Mouse (Mus musculus) cerebellum, adult 11 months (tissue): ENCODE measurements at regions not wholly inside any gene's neighbourhood (a gene's known extent, or its start where the extent isn't known, plus 50 kb on each side); places are given as distances from the start of the nearest gene placed in this dataset.

Source experiments
- DNase-seq: peaks from one replicate; pipeline ENCODE4 v3.0.0; 2022

DNA sequence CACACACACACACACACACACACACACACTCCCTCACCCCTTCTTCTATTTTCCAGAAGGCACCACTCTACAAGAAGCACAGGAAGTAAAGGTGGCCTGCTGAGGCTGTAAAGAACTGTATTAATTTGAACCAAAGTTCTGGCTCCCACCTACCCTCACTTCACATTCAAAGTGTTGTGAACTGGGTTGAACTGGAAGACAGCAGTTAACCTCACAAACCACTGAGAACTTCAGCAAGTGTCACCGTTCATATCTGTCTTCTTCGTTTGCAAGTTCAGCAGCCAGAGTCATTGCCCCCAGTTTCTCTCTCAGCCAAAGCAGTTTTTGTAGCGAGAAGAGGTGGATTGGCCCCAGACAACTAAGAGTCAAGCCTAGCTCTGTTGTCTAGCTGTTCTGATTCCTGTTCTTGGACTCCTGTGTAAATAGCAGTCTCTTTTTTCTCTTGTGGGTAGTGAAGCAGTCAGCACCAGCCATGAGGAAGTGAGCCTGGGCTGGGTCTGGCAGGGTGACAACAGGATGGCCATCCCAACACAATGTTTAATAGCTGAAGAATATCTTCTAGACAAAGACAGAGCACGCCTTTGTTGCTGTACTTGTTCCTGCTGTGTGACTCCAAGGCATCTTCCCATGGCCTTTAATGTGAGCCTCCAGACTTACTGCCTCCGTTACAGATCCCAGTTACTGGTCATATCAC is 452.0 kb upstream of the Meis1 start:
- no peak for DNase-seq

DNA sequence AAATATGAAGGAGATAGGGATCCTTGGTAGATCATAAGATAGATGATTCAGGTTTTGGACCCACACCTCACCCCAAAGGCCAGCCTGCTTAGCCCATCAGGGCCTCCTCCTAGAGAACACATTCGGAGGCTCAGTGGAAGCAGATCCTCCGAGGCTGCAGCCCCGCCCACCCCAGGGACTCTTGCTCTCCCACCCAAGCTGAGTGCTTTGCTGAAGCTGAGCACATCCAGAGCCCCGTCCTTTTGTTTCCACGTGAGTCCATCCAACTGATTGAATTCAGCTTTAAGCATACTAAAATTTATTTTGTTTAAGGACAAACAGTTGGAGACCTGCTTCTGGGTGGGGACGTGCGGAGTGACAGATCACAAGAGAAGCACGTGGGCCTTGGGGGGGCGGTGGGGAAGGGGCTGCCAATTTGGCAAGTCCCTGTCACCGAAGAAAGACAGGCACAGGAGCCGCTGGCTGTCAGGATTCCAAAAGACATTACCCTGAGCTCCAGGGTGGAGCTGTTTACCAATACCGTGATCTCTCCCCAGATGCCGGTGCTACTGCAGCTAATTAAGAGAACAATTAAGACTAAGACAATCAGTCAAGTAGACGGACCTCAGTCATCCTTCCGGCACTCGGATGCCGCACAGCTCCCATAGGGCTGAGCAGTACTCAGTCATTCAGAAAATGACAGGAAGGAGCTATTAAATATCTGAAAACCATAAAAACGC is 448.9 kb upstream of the Spred2 start:
- DNase-seq, result no peak

DNA sequence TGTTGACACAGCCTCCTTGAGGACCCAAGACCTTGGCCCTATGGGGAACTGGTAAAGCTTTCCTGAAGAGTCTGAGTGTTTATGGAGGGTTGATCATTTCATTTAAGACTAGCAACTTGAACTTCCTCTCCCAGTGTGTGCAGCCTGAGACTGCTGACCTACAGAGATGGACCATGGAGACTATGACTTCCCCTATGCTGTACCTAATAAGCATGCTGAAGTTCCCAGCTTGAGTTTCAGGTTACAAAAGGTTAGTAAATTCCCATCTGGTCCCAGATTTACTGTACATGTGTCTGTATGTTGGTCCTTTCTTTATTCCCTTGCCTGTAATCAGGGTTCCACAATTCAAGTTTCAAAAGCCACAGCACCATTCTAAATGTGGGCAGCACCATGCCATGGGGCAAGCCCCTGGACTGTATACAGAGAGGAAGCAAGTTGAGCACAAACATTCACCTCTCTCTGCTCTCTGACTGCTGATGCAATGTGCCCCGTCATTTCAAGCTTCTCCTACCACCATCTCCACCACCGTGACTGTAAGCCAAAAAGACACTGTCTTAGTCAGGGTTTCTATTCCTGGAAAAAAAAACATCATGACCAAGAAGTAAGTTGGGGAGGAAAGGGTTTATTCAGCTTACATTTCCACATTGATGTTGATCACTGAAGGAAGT is 431.0 kb upstream of the Spred2 start:
- no peak for DNase-seq

DNA sequence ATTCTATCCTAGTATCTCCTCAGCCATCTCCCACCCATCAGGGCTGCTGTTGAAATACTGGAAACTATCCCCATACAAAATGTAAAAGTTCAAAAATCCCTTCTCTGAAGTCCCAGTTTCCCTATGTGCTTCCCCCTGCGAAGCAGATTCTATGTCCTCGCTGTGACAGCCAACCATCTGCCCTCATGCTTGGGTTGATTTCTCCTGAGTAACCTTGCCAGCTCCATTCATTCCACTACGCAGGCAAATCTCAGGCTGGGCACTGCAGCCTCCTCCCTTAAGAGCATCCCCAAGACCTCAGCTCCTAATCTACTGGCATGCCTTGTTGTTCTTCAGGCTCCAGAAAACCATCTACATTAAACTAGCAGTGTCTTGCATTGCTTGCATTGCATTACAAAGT is 402.5 kb upstream of the Spred2 start:
- DNase-seq, result no peak

DNA sequence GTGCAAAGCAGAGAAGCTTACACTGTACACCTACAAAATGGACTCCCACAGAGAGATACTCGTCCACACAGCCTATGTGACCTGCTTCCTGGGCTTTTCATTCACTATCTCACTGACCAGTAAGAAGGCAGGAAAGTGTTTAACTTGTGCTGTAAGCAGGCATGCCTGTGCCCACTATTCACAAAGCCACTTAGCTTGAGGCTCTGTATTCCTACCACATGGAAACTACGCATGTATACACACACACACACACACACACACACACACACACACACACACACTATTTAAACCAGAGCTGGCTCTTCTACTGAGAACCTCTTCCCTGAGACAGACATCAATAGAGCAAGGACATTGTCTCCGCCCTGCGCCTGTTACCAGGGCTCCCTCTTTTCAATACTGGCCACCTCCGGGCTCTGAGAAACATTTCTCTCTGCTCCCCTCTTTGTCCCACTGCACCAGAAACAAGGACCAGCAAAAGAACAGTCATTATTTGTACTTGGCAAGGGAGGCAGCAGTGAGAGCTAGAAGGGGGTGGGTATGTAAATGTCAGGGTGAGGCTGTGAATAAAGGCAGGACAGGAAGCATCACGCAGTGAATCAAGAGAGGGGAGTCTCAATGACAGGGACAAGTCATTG is 400.2 kb upstream of the Spred2 start:
- no peak for DNase-seq

DNA sequence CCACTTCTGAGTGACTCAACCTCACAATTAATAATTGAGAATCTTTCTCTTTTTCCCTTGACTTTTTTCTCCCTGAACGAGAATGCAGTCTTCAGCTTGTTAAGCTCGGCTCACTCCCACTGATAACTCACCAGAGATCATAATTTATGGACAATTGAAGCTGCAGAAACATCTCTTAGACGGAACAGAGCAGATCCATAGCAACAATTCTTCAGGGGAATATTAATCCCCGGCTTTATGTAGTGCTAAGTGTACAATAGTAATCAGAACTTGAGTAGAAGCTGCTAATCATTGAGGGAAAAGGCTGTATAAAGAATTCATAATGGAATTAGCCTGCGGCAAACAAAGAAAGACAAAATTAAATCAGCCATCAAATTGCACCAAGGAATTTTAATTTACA is 395.0 kb upstream of the Spred2 start:
- no peak for DNase-seq

DNA sequence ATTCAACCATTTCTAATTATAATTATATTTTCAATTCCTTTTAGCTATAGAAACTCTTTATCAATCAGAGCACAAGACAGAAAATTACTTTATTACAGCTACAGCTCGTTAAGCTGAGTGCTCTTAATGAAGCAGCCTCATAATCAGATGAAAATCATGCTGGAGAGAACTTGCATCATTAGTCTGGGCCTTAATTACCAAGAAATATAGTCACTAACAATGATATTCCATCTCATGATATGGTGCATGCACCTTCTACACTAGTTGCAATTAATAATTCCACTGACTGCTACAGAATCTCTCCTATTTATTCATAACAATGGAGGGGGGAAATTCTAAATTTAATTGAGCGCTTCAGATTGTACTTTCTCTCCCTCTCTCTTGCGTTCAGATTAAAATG is 393.5 kb upstream of the Spred2 start:
- DNase-seq, result no peak

DNA sequence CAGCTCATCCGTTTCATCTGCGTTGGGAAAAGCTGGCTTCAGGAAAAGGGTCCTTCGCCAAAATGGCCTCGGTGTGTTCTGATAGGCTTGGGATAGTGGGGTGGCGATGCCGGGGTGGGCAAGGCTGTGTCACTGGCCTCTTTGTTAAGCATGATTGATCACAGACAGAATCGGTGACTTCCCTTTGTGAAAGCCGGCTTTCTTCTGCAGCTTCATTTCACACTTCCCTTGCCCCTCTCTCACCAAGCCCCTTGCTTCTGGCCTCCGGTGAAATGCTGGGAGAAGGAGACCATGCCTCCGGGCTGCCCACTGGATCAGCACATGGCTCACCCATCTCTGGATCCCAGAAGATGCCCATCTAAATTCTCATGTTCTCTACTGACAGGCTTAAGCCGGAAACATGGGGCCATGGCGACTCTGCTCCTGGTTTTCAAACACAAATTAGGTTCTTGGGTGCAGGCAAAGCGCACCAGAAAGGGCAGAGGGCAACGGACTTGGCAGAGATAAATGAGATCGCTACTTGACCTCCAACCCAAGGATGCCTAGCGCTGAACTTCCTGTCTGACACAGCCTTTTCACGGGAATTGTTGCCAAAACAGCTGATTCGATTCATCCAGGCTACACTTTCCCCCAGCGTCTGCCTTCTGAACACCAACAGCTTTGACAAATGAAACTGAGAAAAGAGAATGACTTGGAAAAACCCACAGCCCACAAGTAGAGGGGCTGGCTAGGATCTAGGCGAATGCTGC is 392.7 kb upstream of the Spred2 start:
- no peak for DNase-seq

DNA sequence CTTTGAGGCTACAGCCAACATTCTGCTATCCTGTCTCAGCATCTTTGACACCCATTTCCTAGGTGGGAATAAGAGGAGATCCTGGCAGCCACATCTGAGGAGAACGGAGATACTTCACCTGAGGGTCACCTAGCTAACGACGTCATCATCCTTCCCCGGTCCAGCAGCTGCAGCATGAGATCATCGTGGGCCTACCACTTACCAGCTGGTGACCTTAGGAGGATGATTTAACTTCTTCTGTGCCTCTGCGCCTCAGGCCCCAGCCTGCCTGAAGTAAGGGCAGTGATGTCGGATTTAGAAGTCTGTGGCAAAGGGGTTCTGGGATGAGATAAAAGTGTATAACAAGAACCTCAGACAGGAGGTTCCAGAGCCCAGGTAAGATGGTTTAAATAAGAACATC is 391.3 kb upstream of the Spred2 start:
- DNase-seq, result no peak

DNA sequence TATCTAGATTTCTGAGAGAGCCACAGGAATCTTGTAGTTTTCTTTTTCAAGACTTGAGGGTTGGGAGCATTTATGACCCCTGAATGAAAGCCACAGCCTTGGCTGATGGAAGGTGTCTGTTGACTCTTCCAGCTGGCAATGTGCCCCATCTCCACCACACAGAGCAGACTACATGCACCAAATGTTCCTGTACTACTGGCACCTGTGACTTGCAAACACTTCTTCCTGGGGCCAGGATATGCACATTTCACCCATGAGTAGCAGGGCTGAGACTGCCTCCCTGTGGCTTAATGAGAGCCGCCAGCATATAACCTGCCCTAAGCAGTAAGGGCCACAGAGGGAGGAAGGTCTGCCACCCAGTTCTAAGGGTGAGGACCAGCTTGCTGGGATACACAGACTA is 390.5 kb upstream of the Spred2 start:
- no peak for DNase-seq

DNA sequence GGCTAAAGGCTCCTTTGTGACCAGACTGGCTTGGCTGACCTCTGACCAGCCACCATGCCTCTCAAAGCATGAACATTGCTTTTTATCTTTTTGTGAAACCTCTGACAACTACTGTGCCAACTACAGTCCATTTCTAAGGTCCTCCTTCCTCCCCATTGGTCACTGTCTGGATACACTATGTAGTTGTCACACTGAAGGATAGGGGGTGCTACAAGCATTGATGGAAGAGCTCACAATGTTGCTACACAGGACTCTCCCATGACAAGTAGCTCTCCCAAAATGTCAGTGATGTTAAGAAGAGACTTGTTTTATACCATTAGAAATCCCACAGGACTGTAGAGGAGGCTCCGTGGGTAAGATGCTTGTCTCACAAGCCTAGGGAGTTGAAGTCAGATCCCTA is 389.0 kb upstream of the Spred2 start:
- DNase-seq, result no peak

DNA sequence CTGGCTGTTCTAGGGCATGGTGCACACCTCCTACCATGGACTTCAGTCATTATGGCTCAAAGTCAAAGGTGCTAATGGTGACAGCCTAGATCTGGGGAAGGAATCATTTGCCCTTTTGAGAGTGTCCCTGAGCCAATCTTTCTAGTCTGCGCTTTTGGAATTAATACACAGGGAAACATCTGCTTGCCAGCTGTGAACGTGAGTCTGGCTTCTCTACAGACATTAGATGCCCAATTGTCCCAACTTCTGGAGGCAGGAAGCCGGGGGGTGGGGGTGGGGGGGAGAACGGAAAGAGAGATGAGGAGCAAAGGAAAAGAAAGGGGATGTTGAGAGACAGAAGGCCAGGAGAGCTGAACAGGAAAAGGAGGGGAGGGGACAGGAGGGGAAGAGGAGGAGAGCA is 377.9 kb upstream of the Spred2 start:
- no peak for DNase-seq

DNA sequence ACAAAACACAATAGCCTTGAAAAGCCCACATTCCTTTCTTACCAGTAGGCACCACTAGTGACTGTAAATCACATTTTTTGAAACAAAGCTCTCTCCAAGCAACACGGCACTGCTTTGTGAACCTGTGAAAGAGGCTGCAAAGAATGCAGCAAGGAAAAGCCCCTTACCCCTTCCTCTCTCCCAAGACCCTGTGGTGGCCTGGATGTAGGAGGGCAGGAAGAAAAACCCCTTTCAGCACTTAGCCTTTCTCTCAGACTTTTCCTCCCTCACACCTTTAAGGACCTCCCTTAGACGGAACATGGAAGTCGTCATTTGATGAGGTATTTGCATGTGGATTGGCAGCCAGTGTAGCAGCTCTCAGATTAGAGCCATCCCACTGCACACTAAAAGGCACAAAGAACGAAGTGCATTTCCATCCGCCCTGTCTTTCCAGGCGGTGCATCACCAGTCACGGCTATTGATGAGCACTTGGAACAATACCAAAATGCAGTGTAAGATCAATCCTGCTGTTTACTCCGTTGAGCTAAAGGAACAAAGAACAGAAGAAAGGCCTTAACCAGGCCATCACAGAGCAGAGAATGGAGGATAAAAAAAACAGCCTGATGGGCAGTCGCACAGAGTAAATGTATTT is 369.7 kb upstream of the Spred2 start:
- DNase-seq, result no peak

DNA sequence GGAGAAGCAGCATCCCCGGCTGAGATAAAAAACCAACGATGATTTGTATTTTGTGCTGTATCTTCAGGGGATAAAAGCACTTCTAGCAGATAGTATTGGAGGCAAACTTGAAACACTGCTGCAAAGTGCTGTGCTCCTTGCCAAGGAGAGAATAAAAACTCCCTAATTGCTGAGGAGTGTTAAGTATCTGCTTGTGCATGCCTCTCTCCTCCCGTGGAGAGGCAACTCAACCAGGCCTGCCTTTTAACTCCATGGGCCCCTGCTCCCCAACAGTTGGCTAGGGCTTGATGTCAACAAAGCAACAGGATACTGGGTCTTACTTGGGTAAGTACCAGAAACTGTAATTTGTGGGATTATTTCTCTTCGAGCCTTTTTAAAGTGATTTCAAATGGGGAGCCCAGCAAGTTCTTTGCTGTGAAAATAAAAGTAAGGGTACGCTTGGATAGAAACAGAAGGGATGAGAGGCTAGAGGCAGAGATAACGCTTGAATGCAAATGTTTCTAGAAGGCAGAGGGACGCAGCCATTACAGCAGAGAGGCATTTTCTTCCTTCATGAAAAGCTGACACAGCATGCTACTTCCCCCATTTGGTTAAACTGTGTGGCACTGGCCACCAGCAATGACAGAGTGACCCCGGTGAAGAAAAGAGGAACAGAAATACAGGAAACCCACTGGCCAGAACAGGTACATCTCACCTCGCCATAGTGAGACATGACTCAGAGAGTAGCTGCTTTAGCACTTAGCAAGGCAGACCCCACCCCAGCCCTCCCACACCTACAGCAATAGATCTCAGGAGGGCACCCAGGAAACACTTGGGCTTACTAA is 369.0 kb upstream of the Spred2 start:
- no peak for DNase-seq

DNA sequence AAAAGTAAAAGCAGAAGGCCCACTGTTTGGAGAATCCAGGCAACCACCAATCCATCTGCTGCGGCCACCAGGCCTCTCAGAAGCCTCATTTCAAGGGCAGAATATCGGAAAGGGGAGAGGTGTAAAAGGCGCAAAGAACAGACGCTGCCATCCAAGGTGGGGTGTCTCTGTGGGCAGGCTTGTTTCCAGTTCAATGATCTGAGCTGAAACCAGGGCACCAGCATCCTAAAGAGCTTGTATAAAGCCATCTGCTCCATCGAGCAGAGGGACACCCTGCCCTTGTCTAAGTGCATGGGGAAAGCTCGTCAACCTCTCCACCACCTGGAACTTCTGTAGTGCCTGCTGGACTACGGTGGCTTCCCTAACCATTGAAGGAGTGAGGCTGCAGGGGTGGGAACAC is 363.7 kb upstream of the Spred2 start:
- no peak for DNase-seq

DNA sequence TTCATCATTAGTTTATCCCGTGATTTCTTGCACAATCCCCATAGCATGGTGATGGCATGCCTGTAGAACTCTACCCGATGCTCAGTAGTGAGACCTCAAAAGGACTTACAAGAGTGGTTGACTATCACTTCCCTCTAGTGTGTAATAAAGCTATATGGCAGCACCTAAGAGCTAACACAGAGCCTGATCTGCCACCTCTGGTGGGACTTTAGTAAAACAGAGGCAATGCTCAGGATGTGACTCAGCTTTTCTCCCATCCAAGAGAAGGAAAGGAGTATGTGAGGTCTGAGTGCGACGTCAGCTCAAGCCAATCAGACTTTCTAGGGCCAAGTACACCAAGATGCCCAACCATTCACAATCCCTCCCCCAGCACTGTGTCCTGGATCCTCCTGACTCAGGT is 361.5 kb upstream of the Spred2 start:
- DNase-seq, result no peak

DNA sequence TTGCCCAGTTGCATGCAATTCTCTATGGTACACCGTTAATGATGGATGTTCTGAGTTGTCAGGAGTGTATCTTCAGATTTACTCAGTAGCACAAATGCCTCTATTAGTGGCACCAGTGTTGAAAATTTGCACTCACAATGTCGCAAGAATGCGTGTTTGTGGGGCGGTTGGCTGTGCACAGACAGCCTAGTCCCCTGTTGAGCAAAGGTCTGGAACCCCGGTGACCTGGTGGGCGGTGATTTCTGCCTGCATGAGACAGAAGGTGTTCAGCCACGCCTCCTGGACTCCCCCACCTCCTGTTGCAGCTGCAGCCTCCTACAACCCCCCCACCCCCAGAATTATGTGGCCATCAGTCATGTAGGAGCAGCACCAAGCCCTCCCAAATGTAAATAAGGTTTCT is 338.9 kb upstream of the Spred2 start:
- no peak for DNase-seq

DNA sequence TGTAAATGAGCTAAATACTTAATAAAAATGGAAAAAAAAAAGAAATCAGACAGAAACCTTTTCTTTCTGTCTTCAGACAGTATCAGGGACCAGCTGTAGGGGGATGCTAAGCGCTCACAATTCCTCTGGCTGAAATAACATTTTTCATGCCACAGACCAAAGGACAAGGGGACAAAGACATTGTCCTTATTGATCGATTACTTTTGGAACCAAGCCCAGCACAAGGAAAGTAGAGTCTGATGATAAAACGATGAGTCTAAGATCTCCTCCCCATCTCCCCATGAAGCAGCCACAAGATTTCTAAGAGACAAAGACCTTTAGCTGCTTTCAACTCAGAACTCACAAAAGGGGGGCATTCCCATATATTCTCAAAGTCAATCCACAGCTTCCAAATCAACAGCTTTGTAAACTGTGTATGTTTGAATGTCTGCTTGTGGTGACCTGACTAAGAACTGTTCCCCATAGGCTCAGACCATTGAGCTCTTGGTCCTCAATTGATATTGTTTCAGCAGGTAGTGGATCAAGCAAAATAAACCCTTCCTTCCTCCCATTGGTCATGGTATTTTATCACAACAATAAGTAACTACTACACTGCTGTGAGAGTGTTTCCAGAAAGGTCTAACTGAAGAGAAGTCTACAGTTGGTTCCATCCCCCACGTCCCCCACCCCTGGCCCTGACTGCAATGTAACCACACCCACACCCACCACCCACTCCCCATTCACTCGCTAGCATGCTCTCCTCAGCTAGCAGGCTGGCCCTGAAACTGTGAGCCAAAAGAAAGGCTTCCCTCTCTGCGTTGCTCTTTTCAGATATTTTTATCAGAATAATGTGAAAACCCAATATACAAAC is 331.4 kb upstream of the Spred2 start:
- DNase-seq, result no peak

DNA sequence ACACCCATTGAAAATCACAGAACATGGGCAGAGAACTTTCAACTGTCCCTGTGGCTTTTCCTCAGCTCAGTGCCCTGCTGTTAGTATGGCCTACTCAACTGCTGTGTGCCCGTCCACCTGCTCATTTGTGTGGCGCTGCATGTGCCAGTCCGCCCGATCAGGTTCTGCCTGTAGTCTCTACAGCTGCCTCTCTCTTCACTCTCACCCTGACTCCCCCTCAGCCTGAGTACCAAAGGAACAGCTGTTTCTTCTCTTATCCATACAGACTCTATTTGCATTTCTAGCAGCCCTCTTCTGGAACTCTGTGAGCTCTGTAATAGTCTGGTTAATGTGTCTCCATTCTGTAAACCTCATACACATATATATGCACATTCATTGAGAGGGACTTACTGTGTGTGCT is 329.1 kb upstream of the Spred2 start:
- no peak for DNase-seq

DNA sequence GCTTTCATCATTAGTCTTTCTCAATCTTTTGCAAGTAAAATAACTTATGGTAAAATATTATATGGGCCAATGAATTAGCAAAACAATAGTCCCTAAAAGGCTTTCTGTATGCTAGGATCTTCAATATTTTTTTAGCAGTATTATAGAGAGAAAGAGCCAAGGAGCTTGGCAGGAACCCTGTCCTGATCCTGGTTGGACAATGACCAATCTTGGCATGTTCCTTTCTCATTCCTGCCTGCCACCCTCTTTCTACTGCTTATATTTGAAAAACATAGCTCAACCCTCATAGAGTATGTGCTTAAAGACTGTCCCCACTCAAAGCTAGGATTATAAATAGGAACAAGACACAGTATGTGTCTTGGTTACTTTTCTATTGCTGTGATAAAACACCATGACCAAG is 327.8 kb upstream of the Spred2 start:
- DNase-seq, result no peak

DNA sequence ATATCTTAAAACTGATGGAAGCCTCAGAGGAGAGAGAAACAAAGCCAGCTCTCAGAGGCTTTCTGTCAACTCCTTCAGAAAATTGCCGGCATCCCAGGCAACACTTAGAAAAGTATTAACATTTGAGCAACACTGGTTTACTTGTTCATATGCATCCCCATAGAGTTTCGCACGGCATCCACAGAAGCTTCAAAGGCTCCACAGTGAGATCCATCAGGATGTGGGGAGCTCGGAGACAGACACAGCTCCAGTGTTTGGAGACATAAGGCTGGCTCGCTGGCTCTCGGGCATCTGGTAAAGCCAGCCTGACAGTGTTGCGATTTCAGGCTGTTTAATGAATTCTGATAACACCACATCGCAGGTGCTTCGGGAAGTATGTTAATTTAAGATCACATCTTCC is 324.7 kb upstream of the Spred2 start:
- no peak for DNase-seq
